Mouse (Mus musculus) heart, postnatal 0 days (tissue): ENCODE results near the gene Gpr152. TPM values are rescaled to one million over a fixed set of nuclear protein-coding genes. Genes with fewer than 3 reads are reported as not detected.
A peak's percentile ranks its signal among the peaks of the same experiment; 100 is the strongest.

ENCODE experiments used
- ATAC-seq: fragments of 200-750 bp; cut with Nextera tagmentation; 2 replicates; pipeline ENCODE4 v1.8.0; 2017; ENCODE audit warnings: low read depth, moderate number of reproducible peaks, moderate library complexity; ENCODE audit not compliant: insufficient read depth
- DNase-seq: peaks from one replicate; pipeline ENCODE4 v3.0.0-alpha.2; 2016; ENCODE audit warnings: low spot score
- H3K27ac ChIP-seq: fragments of 300-500 bp; sonication (generic); 2 replicates; pipeline ENCODE4 v1.5.1; 2014; ENCODE audit warnings: low read depth, mild to moderate bottlenecking
- H3K27me3 ChIP-seq: fragments of 300-500 bp; sonication (generic); 2 replicates; pipeline ENCODE4 v1.6.1; 2014; ENCODE audit warnings: low read length, mixed read lengths; ENCODE audit not compliant: control insufficient read depth, insufficient read depth
- H3K36me3 ChIP-seq: fragments of 300-500 bp; sonication (generic); replicated peaks from 2 replicates; pipeline ENCODE4 v1.6.1; 2014; ENCODE audit warnings: low read length, mixed read lengths; ENCODE audit not compliant: control insufficient read depth, insufficient read depth
- H3K4me1 ChIP-seq: fragments of 300-500 bp; sonication (generic); 2 replicates; pipeline ENCODE4 v1.6.1; 2014; ENCODE audit warnings: antibody characterized with exemption; ENCODE audit not compliant: control insufficient read depth, insufficient read depth
- H3K4me2 ChIP-seq: fragments of 300-500 bp; sonication (generic); 2 replicates; pipeline ENCODE4 v1.6.1; 2014; ENCODE audit warnings: low read depth, mild to moderate bottlenecking, low read length, moderate library complexity
- H3K4me3 ChIP-seq: fragments of 300-500 bp; sonication (generic); 2 replicates; pipeline ENCODE4 v1.5.1; 2014; ENCODE audit warnings: low read depth, low read length
- H3K9ac ChIP-seq: fragments of 300-500 bp; sonication (generic); replicated peaks from 2 replicates; pipeline ENCODE4 v1.6.1; 2014; ENCODE audit warnings: low read depth, low read length, mixed read lengths
- H3K9me3 ChIP-seq: fragments of 300-500 bp; sonication (generic); replicated peaks from 2 replicates; pipeline ENCODE4 v1.6.1; 2016; ENCODE audit warnings: low read length; ENCODE audit not compliant: control insufficient read depth
- CTCF ChIP-seq: IDR thresholded peaks from 2 replicates; pipeline ENCODE4 v1.5.1; 2016; ENCODE audit warnings: antibody characterized with exemption, control low read depth, low read depth
- EP300 ChIP-seq: IDR thresholded peaks from 2 replicates; pipeline ENCODE4 v1.6.1; 2016; ENCODE audit warnings: antibody characterized with exemption, low read depth
- WGBS: fragments of 180-500 bp; shearing (Covaris S2); extraction: QIAGEN DNeasy Blood & Tissue Kit; methylation state at CpG from one replicate; pipeline ENCODE4 v1.1.7; 2014; 5-methylcytosine and 5-hydroxymethylcytosine counted together
- polyA plus RNA-seq: library from polyadenylated mRNA; unstranded; fragments of >200 nt; fragmentation: Nextera tagmentation; extraction: Ambion mirVana; gene quantifications from 2 replicates; pipeline ENCODE4 v1.2.1, GENCODE M21; 2015
- total RNA-seq: library from RNA; depleted of rRNA; stranded (reverse); fragments of >200 nt; gene quantifications from 2 replicates; pipeline ENCODE4 v1.2.3, GENCODE M21; 2014; ENCODE audit warnings: low replicate concordance

Gene Gpr152
- total and polyA plus RNA-seq, 2 experiments from 2014 or later: 0.03 TPM; not detected in 1

DNA sequence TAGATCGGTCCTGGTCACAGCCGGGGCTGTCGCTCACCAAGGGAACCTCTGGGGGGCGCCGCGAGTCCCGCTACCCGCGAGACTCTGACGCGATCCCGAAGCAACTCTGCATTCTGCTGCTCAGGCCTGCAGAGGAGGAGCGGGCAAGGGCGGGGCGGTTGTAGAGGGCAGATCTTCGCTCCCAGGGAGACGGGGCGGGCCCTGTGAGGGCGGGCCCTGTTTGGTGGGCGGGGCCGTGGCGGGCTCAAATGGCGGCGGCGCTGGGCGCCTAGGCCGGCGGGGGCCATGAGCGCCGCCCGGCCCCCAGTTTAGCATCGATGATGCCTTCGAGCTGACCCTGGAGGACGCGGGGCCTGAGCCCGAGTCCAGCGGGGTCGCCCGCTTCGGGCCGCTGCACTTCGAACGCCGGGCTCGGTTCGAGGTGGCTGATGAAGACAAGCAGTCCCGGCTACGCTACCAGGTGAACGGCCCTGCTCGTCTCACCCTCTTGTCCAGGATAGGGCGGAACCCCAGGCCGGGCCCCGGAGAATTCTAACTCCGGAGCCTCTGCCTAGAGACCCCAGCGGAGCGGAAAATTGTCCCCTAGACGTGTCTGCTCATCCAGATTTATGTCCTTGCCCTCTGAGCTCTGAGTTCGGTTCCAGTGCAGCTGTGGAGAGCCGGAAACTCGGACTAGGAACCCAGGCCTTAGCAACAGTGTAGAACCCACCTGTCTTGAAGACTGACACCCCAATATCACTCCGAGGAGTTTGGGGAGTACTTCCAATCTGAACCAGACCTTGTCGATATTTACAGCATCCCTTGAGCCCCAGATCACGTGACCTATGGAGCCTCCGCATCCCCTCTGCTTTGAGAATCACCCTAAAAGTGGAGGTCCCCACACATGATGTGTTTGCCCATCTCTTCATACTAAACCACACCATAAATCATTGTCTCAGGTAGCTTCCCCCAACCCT, 13.6 kb upstream of the Gpr152 start, which contains the start of gene Aip:
Gene Aip, minus strand, starts transcription at position 118 of the 956 bp plus-strand sequence.
- H3K4me2 ChIP-seq: peak within 1 kb of the TSS; percentile 61
- under 1% methylated on average over 63 of the region's 64 CpGs for WGBS
- peak; percentile 93 for ATAC-seq
- H3K9ac ChIP-seq: peak within 1 kb of the TSS; percentile 89
- peaks cover 19% of the 10 kb centered on the region for H3K36me3 ChIP-seq
- H3K9me3 ChIP-seq: no peaks in the 10 kb centered on the region
- H3K4me1 ChIP-seq: peaks cover 13% of the 10 kb centered on the region; the same call in 1 of the 2 replicates
- H3K27me3 ChIP-seq: no peaks in the 10 kb centered on the region
- H3K27ac ChIP-seq: peak within 1 kb of the TSS; percentile 67
- TF ChIP-seq EP300: no peak
- TF ChIP-seq CTCF: peak; percentile 77
- peak; percentile 99 for DNase-seq
- peak within 1 kb of the TSS; percentile 83 for H3K4me3 ChIP-seq

DNA sequence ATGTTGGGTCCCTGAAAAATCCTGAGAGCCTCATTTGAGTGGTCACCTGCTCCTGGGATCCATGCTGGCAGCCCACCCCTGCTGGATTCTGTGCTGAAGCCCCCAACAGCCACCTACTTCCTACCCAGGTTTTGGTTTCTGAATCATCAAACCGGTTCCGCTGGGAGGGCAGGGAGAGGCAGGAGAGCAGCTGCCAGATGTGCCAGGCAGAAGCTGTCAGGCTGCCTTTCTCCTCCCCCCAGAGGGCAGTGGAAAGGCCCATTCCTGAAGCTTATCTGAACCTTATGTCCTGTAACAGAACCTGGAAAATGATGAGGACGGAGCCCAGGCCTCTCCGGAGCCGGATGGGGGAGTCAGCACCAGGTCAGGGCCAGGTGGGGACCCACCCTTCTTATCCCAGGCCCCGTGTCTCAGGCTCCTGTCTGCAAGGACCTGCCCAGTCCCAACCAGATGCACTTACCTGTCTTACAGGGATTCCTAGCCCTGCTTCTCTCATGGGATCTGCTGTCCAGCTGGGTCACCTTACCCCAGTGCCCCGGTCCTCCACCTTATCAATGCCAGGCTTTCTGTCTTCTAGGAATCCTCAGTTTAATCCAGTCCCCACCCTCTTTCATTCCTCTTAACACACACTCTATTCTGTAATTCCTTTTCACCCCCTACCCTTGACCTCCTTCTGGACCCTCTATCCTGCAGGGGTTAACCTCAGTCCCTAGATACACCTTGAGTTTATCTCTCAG, 12.7 kb upstream of the Gpr152 start:
- peaks cover 12% of the 10 kb centered on the region; the same call in 1 of the 2 replicates for H3K4me1 ChIP-seq
- H3K27me3 ChIP-seq: no peaks in the 10 kb centered on the region
- ATAC-seq (no peak), DNase-seq (no peak)
- 59% methylated on average over 7 of the region's 7 CpGs for WGBS
- peaks cover 28% of the 10 kb centered on the region for H3K36me3 ChIP-seq
- TF ChIP-seq CTCF (no peak), EP300 (no peak)
- peak overlapping the region; percentile 83 for H3K4me3 ChIP-seq
- peak overlapping the region; percentile 89 for H3K9ac ChIP-seq
- no peaks in the 10 kb centered on the region for H3K9me3 ChIP-seq
- no peak overlapping the region for H3K27ac ChIP-seq
- peak overlapping the region; percentile 61 for H3K4me2 ChIP-seq

DNA sequence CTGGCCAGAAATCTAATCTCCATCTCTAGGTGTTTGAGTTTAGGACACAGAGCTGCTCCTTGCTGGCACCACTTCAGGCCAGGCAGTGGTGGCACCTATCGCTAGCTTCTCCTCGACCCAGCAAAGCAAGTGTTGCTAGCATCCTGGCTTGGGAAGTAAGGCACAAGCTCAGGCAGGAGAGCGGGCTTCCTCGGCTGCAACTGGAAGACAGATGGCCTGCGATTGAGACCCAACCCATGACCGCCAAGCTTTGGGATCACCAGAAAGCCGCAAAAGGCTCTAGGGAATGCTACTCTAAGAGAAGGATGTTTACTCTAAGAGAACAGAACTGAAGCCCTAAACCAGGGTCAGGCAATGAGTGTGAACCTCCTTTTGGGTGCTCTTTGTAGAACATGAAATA, 10.1 kb upstream of the Gpr152 start:
- TF ChIP-seq EP300: no peak
- TF ChIP-seq CTCF: no peak
- DNase-seq: no peak
- 86% methylated on average over 7 of the region's 7 CpGs for WGBS
- Histone ChIP-seq H3K4me1 (peaks cover 12% of the 10 kb centered on the region; the same call in 1 of the 2 replicates), H3K9ac (no peak overlapping the region), H3K27ac (peak overlapping the region; percentile 41), H3K36me3 (peaks cover 42% of the 10 kb centered on the region), H3K9me3 (no peaks in the 10 kb centered on the region), H3K4me3 (no peak overlapping the region), H3K4me2 (no peak overlapping the region), H3K27me3 (no peaks in the 10 kb centered on the region)
- ATAC-seq: no peak

DNA sequence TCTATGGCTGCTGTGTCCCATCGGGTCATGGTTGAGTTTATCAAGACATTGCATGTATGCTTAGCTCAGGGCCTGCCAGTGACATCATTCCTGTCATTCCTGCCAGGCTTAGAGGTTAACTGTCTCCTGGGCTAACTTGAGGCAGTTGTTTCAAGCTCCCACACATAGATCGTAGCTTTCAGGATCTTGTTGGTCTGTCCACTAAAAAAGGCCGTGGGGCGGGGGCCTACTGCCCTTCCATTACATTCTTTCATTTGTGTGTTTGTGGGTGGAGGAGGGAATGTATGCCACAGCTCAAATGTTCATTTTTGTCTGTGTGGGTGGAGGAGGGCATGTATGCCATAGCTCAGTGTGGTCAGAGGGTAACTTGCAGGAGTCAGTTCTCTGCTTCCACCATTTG, 9.5 kb upstream of the Gpr152 start:
- no peak for TF ChIP-seq EP300
- no peak for TF ChIP-seq CTCF
- Histone ChIP-seq H3K4me2 (no peak overlapping the region), H3K9me3 (no peaks in the 10 kb centered on the region), H3K4me3 (no peak overlapping the region), H3K27me3 (no peaks in the 10 kb centered on the region), H3K36me3 (peaks cover 42% of the 10 kb centered on the region), H3K4me1 (peaks cover 12% of the 10 kb centered on the region; the same call in 1 of the 2 replicates), H3K9ac (no peak overlapping the region), H3K27ac (peak overlapping the region; percentile 41)
- no peak for ATAC-seq
- WGBS: 63% methylated on average over 4 of the region's 4 CpGs
- DNase-seq: no peak

DNA sequence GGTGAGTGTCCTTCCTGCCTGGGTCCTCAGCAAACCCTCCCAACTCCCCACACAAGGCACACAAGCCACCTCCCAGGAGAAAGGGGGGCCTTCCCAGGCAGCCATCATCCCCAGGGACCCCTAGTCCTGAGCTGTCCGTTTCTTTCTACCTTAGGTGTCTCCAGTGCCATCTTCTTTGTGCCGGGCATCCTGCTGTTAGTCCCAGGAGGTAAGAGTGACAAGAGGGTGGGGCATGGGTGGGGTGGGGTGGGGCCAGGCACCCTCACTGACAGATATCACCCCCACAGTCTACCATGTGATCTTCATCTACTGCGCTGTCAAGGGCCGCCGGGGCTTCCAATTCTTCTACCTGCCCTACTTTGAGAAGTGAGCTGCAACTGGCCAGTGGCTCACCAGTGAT, 8.5 kb upstream of the Gpr152 start:
- TF ChIP-seq CTCF (no peak), EP300 (no peak)
- Histone ChIP-seq H3K9me3 (no peaks in the 10 kb centered on the region), H3K4me2 (no peak overlapping the region), H3K36me3 (peaks cover 42% of the 10 kb centered on the region), H3K4me3 (no peak overlapping the region), H3K27ac (no peak overlapping the region), H3K27me3 (no peaks in the 10 kb centered on the region), H3K9ac (no peak overlapping the region), H3K4me1 (peaks cover 12% of the 10 kb centered on the region; the same call in 1 of the 2 replicates)
- whole genome bisulfite sequencing: 87% methylated on average over 5 of the region's 5 CpGs
- ATAC-seq: no peak
- DNase-seq: no peak
